Mouse (Mus musculus) MEL (cell line): Measurements from ENCODE around the gene Copz2.

Source experiments
- CTCF ChIP-seq, 3 experiments: IDR thresholded peaks in 2 of 3; conservative IDR thresholded peaks in 1 of 3; 2 replicates each; pipeline ENCODE4 v1.5.1; 2011 to 2012; ENCODE audit warnings: low read length in 3 of 3, low read depth in 2 of 3, mild to moderate bottlenecking in 2 of 3, improper control_type of control experiment in 1 of 3, inconsistent platforms in 1 of 3, mixed read lengths in 1 of 3, moderate library complexity in 1 of 3; ENCODE audit not compliant: control insufficient read depth in 1 of 3, insufficient read depth in 1 of 3, poor library complexity in 1 of 3, severe bottlenecking in 1 of 3
- E2F4 ChIP-seq: IDR thresholded peaks from 2 replicates; pipeline ENCODE4 v1.6.1; 2011; ENCODE audit warnings: low read depth, low read length, improper control_type of control experiment, borderline replicate concordance
- MEF2A ChIP-seq: IDR thresholded peaks from 2 replicates; pipeline ENCODE4 v1.6.1; 2014; ENCODE audit warnings: low read depth, mild to moderate bottlenecking, inconsistent platforms, low read length, improper control_type of control experiment; ENCODE audit not compliant: poor library complexity, insufficient replicate concordance, severe bottlenecking; ENCODE audit errors: extremely low read depth
- NELFE ChIP-seq: IDR thresholded peaks from 2 replicates; pipeline ENCODE4 v1.6.1; 2011; ENCODE audit warnings: low read depth, low read length, improper control_type of control experiment
- NRF1 ChIP-seq: IDR thresholded peaks from 2 replicates; pipeline ENCODE4 v1.6.1; 2014; ENCODE audit warnings: low read depth, mild to moderate bottlenecking, inconsistent platforms, low read length, improper control_type of control experiment, moderate library complexity; ENCODE audit not compliant: poor library complexity, insufficient read depth, severe bottlenecking
- POLR2A ChIP-seq, 2 experiments: IDR thresholded peaks; 2 replicates each; pipeline ENCODE4 v1.6.1; 2011 to 2012; ENCODE audit warnings: low read length in 2 of 2, mild to moderate bottlenecking in 2 of 2, control low read depth in 1 of 2, improper control_type of control experiment in 1 of 2, low read depth in 1 of 2, moderate library complexity in 1 of 2; ENCODE audit not compliant: control insufficient read depth in 1 of 2, insufficient read depth in 1 of 2, poor library complexity in 1 of 2
- RCOR1 ChIP-seq: IDR thresholded peaks from 2 replicates; pipeline ENCODE4 v1.6.1; 2012; ENCODE audit warnings: low read depth, mild to moderate bottlenecking, inconsistent platforms, low read length, improper control_type of control experiment
- USF1 ChIP-seq: IDR thresholded peaks from 2 replicates; pipeline ENCODE4 v1.6.1; 2014; ENCODE audit warnings: low read depth, mild to moderate bottlenecking, inconsistent platforms, low read length, improper control_type of control experiment, moderate library complexity

DNA sequence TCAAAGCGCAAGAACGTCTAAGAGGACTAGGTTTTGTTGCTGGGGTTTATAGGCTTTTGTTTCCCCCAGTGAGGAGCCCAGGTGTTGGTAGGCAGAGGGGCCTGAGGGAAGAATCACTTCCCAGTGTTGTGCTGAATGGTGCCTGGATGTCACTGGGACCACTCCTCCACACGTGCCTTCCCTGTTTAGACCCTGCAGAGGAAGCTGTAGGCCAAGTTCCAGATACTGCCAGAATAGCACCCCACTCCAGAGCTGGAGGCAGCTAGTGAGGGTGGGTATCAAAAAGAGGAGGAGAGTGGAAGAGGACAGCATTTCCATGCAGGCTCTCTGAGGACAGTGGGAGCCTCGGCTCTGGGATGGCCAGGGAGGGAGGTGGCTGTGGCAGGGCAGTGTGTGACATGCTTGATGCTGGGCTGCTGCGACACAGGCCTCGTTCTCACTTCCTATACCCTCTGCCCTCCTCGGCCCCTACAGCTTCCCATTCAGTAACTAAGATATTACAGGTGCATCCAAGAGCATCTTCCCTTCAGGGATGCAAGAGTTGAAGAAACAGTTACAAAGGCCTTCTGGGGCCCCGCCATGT lies 31.5 kb upstream of the Copz2 start:
- TF ChIP-seq NRF1 (no peak), POLR2A (IDR thresholded peaks at IDR 0.05; ENCODE audit: control insufficient read depth in 1 of 2, insufficient read depth in 1 of 2, low read depth in 1 of 2, low read length in 2 of 2, poor library complexity in 1 of 2) (no peak), MEF2A (no peak), E2F4 (no peak), CTCF (IDR thresholded peaks at IDR 0.05 in 2 of 3, conservative IDR thresholded peaks at IDR 0.05 in 1 of 3; ENCODE audit: control insufficient read depth in 1 of 3, insufficient read depth in 1 of 3, low read depth in 2 of 3, low read length in 3 of 3, poor library complexity in 1 of 3, severe bottlenecking in 1 of 3) (no peak), RCOR1 (no peak), USF1 (no peak), NELFE (no peak)
